Mouse (Mus musculus) stomach, postnatal 0 days (tissue): Measurements from ENCODE around the gene Nxpe3. TPM values are rescaled to one million over a fixed set of nuclear protein-coding genes. Genes with fewer than 3 reads are reported as not detected.

Experiments
- ATAC-seq: fragments of 200-750 bp; cut with Nextera tagmentation; 2 replicates; pipeline ENCODE4 v1.8.0; 2017; ENCODE audit not compliant: low FRiP score, low TSS enrichment
- DNase-seq: peaks from one replicate; pipeline ENCODE4 v3.0.0-alpha.2; 2016; ENCODE audit warnings: low spot score
- H3K27ac ChIP-seq: fragments of 300-500 bp; sonication (generic); replicated peaks from 2 replicates; pipeline ENCODE4 v1.5.1; 2014; ENCODE audit warnings: mild to moderate bottlenecking, control low read depth
- H3K27me3 ChIP-seq: fragments of 300-500 bp; sonication (generic); 2 replicates; pipeline ENCODE4 v1.6.1; 2014; ENCODE audit warnings: low read length; ENCODE audit not compliant: control insufficient read depth, insufficient read depth
- H3K36me3 ChIP-seq: fragments of 300-500 bp; sonication (generic); 2 replicates; pipeline ENCODE4 v1.6.1; 2014; ENCODE audit warnings: low read length, mixed read lengths; ENCODE audit not compliant: control insufficient read depth, insufficient read depth
- H3K4me1 ChIP-seq: fragments of 300-500 bp; sonication (generic); replicated peaks from 2 replicates; pipeline ENCODE4 v1.6.1; 2014; ENCODE audit warnings: antibody characterized with exemption; ENCODE audit not compliant: control insufficient read depth, insufficient read depth
- H3K4me2 ChIP-seq: fragments of 300-500 bp; sonication (generic); replicated peaks from 2 replicates; pipeline ENCODE4 v1.6.1; 2014; ENCODE audit warnings: low read depth, mild to moderate bottlenecking, control low read depth, moderate library complexity
- H3K4me3 ChIP-seq: fragments of 300-500 bp; sonication (generic); 2 replicates; pipeline ENCODE4 v1.5.1; 2014; ENCODE audit warnings: low read depth, low read length, control low read depth
- H3K9ac ChIP-seq: fragments of 300-500 bp; sonication (generic); 2 replicates; pipeline ENCODE4 v1.6.1; 2014; ENCODE audit warnings: mild to moderate bottlenecking, low read length, control low read depth, mixed read lengths
- H3K9me3 ChIP-seq: fragments of 300-500 bp; sonication (generic); 2 replicates; pipeline ENCODE4 v1.6.1; 2016; ENCODE audit warnings: low read length; ENCODE audit not compliant: control insufficient read depth
- CTCF ChIP-seq: IDR thresholded peaks from 2 replicates; pipeline ENCODE4 v1.5.1; 2016; ENCODE audit warnings: antibody characterized with exemption, low read depth, mild to moderate bottlenecking, moderate library complexity
- EP300 ChIP-seq: optimal IDR thresholded peaks from 2 replicates; pipeline ENCODE3; 2016; ENCODE audit warnings: antibody characterized with exemption
- WGBS: fragments of 180-500 bp; shearing (Covaris S2); extraction: QIAGEN DNeasy Blood & Tissue Kit; methylation state at CpG from one replicate; pipeline ENCODE4 v1.1.7; 2014; 5-methylcytosine and 5-hydroxymethylcytosine counted together
- polyA plus RNA-seq: library from polyadenylated mRNA; unstranded; fragments of >200 nt; fragmentation: Nextera tagmentation; extraction: Ambion mirVana; gene quantifications from 2 replicates; pipeline ENCODE4 v1.2.1, GENCODE M21; 2015

Gene Nxpe3
- polyA plus RNA-seq, 1 experiment from 2014 or later = 0.16 TPM

DNA sequence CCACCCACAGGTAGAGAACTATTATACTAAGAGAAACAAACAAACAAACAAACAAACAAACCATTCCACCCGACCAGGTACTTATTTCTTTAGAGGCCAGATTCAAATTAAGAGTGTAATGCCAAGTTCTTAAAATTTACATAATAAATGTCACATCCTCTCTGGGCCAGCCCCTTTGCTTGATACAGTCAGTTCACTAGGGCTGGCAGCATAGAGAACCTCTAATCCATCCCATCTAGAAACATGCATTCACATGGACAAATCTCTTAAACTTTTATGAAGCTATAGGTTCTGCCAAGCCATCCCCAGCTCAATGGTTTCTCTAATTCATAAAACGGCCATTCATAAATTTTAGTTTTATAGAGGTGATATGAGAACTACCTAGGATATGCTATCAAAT lies 57.9 kb downstream of the Nxpe3 start:
- Histone ChIP-seq H3K4me1 (no peaks in the 10 kb centered on the region), H3K9me3 (no peaks in the 10 kb centered on the region), H3K27me3 (no peaks in the 10 kb centered on the region), H3K4me3 (no peak overlapping the region), H3K9ac (no peak overlapping the region), H3K27ac (no peak overlapping the region), H3K36me3 (no peaks in the 10 kb centered on the region), H3K4me2 (no peak overlapping the region)
- TF ChIP-seq EP300 = no peak
- DNase-seq (no peak), ATAC-seq (no peak)
- WGBS = 73% methylated on average over 2 of the region's 2 CpGs

DNA sequence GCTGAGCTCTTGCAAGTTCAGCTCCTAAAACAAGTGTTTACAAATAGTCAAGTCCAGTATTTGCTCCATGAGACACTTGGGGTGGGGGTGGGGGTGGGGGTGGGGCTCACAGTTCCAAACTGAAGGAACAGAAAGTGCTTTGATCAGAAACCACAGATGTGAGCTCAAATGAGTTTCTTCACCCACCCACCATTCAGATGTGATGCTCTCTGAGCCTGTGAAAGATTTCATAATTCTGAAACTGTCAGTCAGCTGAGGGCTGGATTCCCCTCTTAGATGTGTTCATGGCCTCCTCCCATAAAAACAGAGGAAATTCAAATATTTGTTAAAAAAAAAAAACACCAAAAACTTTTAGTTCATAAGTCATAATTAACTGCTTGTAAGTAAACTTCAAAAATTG lies 59.3 kb downstream of the Nxpe3 start:
- no peak overlapping the region for H3K4me3 ChIP-seq
- no peaks in the 10 kb centered on the region for H3K9me3 ChIP-seq
- no peaks in the 10 kb centered on the region for H3K27me3 ChIP-seq
- DNase-seq (no peak), ATAC-seq (no peak)
- H3K4me1 ChIP-seq = no peaks in the 10 kb centered on the region
- no peak overlapping the region for H3K9ac ChIP-seq
- H3K4me2 ChIP-seq = no peak overlapping the region
- H3K36me3 ChIP-seq = no peaks in the 10 kb centered on the region
- H3K27ac ChIP-seq = no peak overlapping the region
- TF ChIP-seq EP300 (no peak), CTCF (no peak)

DNA sequence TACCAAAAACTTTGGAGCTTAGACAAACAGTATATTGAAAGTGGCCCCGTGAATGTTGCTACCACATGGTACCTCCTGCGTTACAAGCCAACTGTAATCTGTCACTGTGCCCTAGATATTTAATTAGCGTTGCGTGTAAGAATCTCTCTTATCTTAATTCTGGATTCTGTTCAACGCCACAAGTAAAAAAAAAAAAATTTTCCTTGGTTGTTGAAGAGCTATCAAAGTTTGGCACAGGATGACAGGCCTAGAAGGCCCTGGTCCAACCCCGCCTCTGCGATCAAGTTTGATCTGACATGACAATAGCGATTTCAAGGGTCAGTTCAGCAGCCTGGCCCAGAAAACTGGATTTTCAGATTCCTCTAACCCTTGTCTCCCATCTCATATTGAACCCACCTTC lies 62.5 kb downstream of the Nxpe3 start:
- peak; percentile 10 for DNase-seq
- Histone ChIP-seq H3K4me1 (no peaks in the 10 kb centered on the region), H3K4me2 (no peak overlapping the region), H3K27ac (no peak overlapping the region), H3K27me3 (no peaks in the 10 kb centered on the region), H3K9ac (no peak overlapping the region), H3K9me3 (no peaks in the 10 kb centered on the region), H3K4me3 (no peak overlapping the region), H3K36me3 (no peaks in the 10 kb centered on the region)
- TF ChIP-seq CTCF = no peak
- no peak for TF ChIP-seq EP300
- 85% methylated on average over 8 of the region's 8 CpGs for WGBS
- no peak for ATAC-seq

DNA sequence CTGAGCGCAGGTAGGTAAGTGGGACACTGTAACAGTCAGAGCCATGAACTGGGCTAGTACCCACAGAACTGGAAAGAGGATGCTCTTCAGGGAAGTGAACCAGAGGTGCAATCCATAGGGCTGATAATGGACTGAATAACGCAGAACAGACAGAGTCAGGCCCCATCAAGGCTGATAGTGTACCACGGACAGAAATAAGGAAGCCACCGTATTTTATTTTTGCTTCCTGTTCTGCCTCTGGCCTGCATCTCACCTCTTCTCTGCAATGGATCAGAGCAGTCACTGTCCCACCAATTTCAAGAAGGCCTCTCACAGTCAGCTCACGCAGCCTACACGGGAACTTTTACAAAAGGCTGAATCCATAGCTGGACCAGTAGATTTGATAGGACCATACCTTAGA lies 63.0 kb downstream of the Nxpe3 start:
- no peaks in the 10 kb centered on the region for H3K36me3 ChIP-seq
- 92% methylated on average over 6 of the region's 6 CpGs for WGBS
- no peak for ATAC-seq
- no peak overlapping the region for H3K4me2 ChIP-seq
- H3K9ac ChIP-seq = no peak overlapping the region
- H3K9me3 ChIP-seq = no peaks in the 10 kb centered on the region
- peak; percentile 3 for DNase-seq
- TF ChIP-seq EP300 = no peak
- TF ChIP-seq CTCF = no peak
- no peaks in the 10 kb centered on the region for H3K4me1 ChIP-seq
- no peak overlapping the region for H3K4me3 ChIP-seq
- H3K27ac ChIP-seq = no peak overlapping the region
- no peaks in the 10 kb centered on the region for H3K27me3 ChIP-seq

DNA sequence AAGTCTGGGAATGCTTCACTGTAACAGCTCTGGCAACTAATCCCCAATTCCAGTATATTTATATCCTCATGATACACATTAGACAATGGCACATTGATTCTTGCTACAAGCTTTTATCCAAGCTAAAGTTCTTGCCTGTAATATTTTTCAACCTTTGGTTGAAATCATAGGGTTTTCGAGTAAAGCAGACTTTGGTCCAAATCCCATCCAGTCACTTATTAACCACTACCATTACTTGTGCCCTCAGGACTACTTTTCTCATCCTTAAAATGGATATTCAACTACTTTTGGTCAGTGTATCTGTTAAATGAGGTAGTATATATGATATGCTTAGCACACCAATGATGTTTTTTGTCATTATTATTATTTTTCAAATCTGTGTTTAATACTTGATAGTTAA lies 63.6 kb downstream of the Nxpe3 start:
- Histone ChIP-seq H3K4me1 (no peaks in the 10 kb centered on the region), H3K27me3 (no peaks in the 10 kb centered on the region), H3K4me2 (no peak overlapping the region), H3K9ac (no peak overlapping the region), H3K36me3 (no peaks in the 10 kb centered on the region), H3K27ac (no peak overlapping the region), H3K9me3 (no peaks in the 10 kb centered on the region), H3K4me3 (no peak overlapping the region)
- WGBS = 80% methylated on average over 1 of the region's 1 CpGs
- ATAC-seq (no peak), DNase-seq (no peak)
- TF ChIP-seq EP300 (no peak), CTCF (no peak)

DNA sequence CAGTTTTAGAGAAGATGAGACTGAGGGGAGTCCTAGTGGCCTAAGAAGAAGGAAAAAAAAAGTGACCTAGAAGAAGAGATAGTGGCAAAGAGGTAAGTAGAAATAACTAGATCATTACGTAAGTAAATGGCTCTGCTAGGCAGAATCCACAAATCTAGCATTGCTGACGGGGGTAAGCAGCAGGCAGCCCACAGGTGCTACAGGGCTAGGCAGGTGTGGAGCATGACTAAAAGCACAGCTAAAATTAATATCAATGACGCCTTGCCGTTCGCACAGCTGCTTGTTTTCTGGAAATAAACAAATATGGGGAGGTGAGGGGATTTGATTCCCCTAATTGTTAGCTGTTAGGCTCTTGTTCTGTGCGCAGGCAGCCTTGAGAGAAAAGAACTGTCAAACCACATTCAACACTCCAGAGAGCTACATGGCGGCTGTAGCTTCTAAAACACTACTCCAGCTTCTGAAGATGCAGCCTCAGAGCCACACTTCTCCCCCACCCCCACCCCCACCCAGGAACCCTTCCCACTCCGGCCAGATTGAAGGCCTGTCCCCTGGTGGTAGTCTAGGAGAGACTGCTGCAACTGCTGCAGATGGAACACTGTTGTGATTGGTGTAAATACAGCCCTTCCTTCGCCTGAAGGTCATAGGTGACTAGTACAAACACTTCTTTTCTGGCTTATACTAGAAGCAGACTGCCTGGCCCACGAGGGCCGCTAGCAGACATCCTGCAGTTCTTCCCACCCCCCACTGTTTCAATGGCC lies 71.5 kb downstream of the Nxpe3 start:
- TF ChIP-seq EP300 (no peak), CTCF (peak; percentile 58)
- H3K9ac ChIP-seq = no peak overlapping the region
- DNase-seq (peak; percentile 41), ATAC-seq (no peak)
- peak overlapping the region; percentile 74 for H3K4me2 ChIP-seq
- no peaks in the 10 kb centered on the region for H3K9me3 ChIP-seq
- H3K4me1 ChIP-seq = no peaks in the 10 kb centered on the region
- H3K27me3 ChIP-seq = no peaks in the 10 kb centered on the region
- no peaks in the 10 kb centered on the region for H3K36me3 ChIP-seq
- no peak overlapping the region for H3K27ac ChIP-seq
- H3K4me3 ChIP-seq = no peak overlapping the region
- 54% methylated on average over 11 of the region's 11 CpGs for WGBS
